Mouse (Mus musculus) embryonic fibroblast, embryonic 13.5 days (primary cell): Measurements from ENCODE around the gene Pheta1.

ENCODE experiments used
- CTCF ChIP-seq: IDR thresholded peaks from 2 replicates; pipeline ENCODE4 v1.5.1; 2011; ENCODE audit warnings: mild to moderate bottlenecking, control low read depth, low read length, moderate library complexity, borderline replicate concordance; ENCODE audit not compliant: insufficient read depth
- POLR2A ChIP-seq: IDR thresholded peaks from 2 replicates; pipeline ENCODE4 v1.6.1; 2011; ENCODE audit warnings: low read depth, mild to moderate bottlenecking, control low read depth, low read length, moderate library complexity

DNA sequence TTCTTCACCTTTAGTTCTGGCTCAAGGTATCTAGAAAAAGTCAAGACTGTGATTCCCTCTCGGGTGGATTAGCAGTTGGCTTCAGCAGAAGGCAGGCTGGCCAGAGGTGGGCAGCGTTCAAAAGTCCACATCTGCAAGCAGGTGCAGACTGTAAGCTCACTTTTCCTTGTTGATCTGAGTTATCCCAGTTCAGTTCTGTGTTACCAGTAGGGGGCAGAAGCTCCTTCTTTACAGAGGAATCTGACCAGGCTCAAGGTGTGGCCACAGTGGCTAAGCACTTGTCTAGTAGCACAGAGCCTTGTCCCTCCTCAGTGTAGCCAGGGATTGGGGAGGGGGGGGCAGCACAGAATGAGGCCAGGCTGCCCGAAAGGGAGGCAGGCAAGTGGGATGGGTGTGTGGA lies 33.7 kb upstream of the Pheta1 start:
- TF ChIP-seq POLR2A, result no peak
- no peak for TF ChIP-seq CTCF
